ENCODE assay signal across 10 mouse cellular contexts in the genomic region with DNA sequence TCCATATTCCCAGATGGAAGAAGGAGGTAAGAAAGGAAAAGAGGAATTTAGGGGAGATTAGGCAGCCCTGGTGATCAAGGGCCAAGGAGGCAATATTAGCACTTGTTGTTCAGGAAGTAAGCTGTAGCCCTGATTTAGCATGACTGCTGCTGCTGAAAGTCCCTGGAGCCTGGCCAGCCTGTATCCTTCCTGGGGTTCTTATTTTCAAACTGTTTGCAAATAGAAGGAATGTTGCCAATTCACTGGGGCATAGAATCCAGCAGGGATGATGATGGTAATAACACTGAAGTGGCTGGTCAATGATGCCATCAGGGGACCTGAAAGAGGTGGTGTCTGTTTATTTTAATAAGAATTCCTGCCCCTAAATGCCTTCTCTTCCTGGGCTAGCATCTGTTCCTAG.
DNase-seq lines count a peak whose midpoint lies in the region; ATAC-seq and TF ChIP-seq lines count a peak whose summit lies in the region.
"Had no signal": no experiment of that assay in that cellular context is flagged by ENCODE, and none has a peak within 500 bp of the region (broad histone marks: within the 10 kb centered on the region; RNA-seq: fewer than 3 reads in every experiment).

No protein-coding gene starts in this region.

- H3K36me3 ChIP-seq in forebrain, embryonic 14.5 days (ENCODE audit: control insufficient read depth, insufficient read depth, low read length): no peaks in the 10 kb centered on the region
- H3K36me3 ChIP-seq in forebrain, embryonic 12.5 days (replicated peaks): no peaks in the 10 kb centered on the region
- H3K36me3 ChIP-seq: neural tube, embryonic 15.5 days had no signal

- H3K27me3 ChIP-seq in forebrain, embryonic 14.5 days (replicated peaks; ENCODE audit: control insufficient read depth, insufficient read depth, low read length): no peaks in the 10 kb centered on the region
- H3K27me3 ChIP-seq in forebrain, embryonic 12.5 days: no peaks in the 10 kb centered on the region
- H3K27me3 ChIP-seq: megakaryocyte, embryonic 14.5 days; neural tube, embryonic 15.5 days had no signal

- ATAC-seq in forebrain, embryonic 14.5 days: no peak
- ATAC-seq in forebrain, embryonic 12.5 days (ENCODE audit: low FRiP score): no peak
- no peak for ATAC-seq in activated CD4-positive, CD25-positive, alpha-beta regulatory T cell, adult 4 months
- no peak for ATAC-seq in erythroid progenitor cell, adult 5-6 weeks (replicated peaks; ENCODE audit: low FRiP score, poor library complexity, severe bottlenecking)

- no peaks in the 10 kb centered on the region for H3K9me3 ChIP-seq in forebrain, embryonic 14.5 days (replicated peaks; ENCODE audit: control insufficient read depth, low read length)
- no peaks in the 10 kb centered on the region for H3K9me3 ChIP-seq in forebrain, embryonic 12.5 days
- H3K9me3 ChIP-seq: megakaryocyte, embryonic 14.5 days; neural tube, embryonic 15.5 days had no signal

- no peaks in the 10 kb centered on the region for H3K4me1 ChIP-seq in forebrain, embryonic 14.5 days (ENCODE audit: control insufficient read depth, insufficient read depth, low read length)
- no peaks in the 10 kb centered on the region for H3K4me1 ChIP-seq in forebrain, embryonic 12.5 days
- H3K4me1 ChIP-seq: megakaryocyte, embryonic 14.5 days; neural tube, embryonic 15.5 days had no signal

- no peak for TF ChIP-seq CTCF in left cerebral cortex, adult 2 months (IDR thresholded peaks at IDR 0.05)

- no peak overlapping the region for H3K4me3 ChIP-seq in forebrain, embryonic 14.5 days (ENCODE audit: low read depth, low read length)
- no peak overlapping the region for H3K4me3 ChIP-seq in forebrain, embryonic 12.5 days (replicated peaks)
- H3K4me3 ChIP-seq in left cerebral cortex, adult 2 months: no peak overlapping the region
- H3K4me3 ChIP-seq: megakaryocyte, embryonic 14.5 days; neural tube, embryonic 15.5 days had no signal

- H3K9ac ChIP-seq in forebrain, embryonic 14.5 days (ENCODE audit: low read length): no peak overlapping the region
- no peak overlapping the region for H3K9ac ChIP-seq in forebrain, embryonic 12.5 days
- H3K9ac ChIP-seq: neural tube, embryonic 15.5 days had no signal

- intact Hi-C loops in left cerebral cortex, adult 2 months (cut with DNase I): loop anchor here (2.0 to 5.0 kb wide), 3 partner anchors 86 to 391 kb away; no protein-coding TSS in a partner anchor

- H3K27ac ChIP-seq in forebrain, embryonic 14.5 days (ENCODE audit: low read depth, low read length): no peak overlapping the region
- H3K27ac ChIP-seq in forebrain, embryonic 12.5 days: no peak overlapping the region
- H3K27ac ChIP-seq in left cerebral cortex, adult 2 months: peak overlapping the region; percentile 74
- H3K27ac ChIP-seq: neural tube, embryonic 15.5 days had no signal

- H3K4me2 ChIP-seq in forebrain, embryonic 14.5 days (ENCODE audit: low read length): no peak overlapping the region
- H3K4me2 ChIP-seq in forebrain, embryonic 12.5 days: no peak overlapping the region
- H3K4me2 ChIP-seq: neural tube, embryonic 15.5 days had no signal

- DNase-seq in forebrain, embryonic 14.5 days (ENCODE audit: low spot score): peak; percentile 33
- DNase-seq in urinary bladder, postnatal 14 days (ENCODE audit: low spot score): peak; percentile 6
- no peak for DNase-seq in urinary bladder, postnatal 36 days (ENCODE audit: low spot score in 2 of 2)
- DNase-seq in left cerebral cortex, adult 2 months (ENCODE audit: extremely low spot score in 1 of 2, low spot score in 2 of 2): peak; percentile 31 to 40
- DNase-seq in adipocyte (ENCODE audit: low spot score): no peak

Comparison
In these comparisons a context has a peak if more than half of its experiments do, and no peak if none do; other contexts are left out.
1. DNase-seq: peak in forebrain, embryonic 14.5 days (single experiment), urinary bladder, postnatal 14 days (single experiment) and left cerebral cortex, adult 2 months (2 of 2); none in urinary bladder, postnatal 36 days (0 of 2) and adipocyte (single experiment).